Mouse (Mus musculus) common myeloid progenitor, adult 5-6 weeks (primary cell): ENCODE data around the gene Slco1c1. TPM values are rescaled to one million over a fixed set of nuclear protein-coding genes. Genes with fewer than 3 reads are reported as not detected.

Experiments used
- ATAC-seq: replicated peaks from 2 replicates; pipeline ENCODE4 v1.8.0; 2016; ENCODE audit warnings: low read depth, mild to moderate bottlenecking, moderate TSS enrichment, inconsistent platforms; ENCODE audit not compliant: poor library complexity, severe bottlenecking
- total RNA-seq: library from RNA; stranded (forward); fragments of 200-1000, 187-1606 nt; gene quantifications from 2 replicates; pipeline ENCODE4 v1.2.3, GENCODE M21; 2017

The Slco1c1 gene
- not detected in 2 replicates for total RNA-seq

- no peak for ATAC-seq
These were observed at the start of gene Slco1c1 for GRCm38 (mm10) chr6:141523747-141524640. TSS of gene Slco1c1 (plus strand) at chr6:141524368.

DNA sequence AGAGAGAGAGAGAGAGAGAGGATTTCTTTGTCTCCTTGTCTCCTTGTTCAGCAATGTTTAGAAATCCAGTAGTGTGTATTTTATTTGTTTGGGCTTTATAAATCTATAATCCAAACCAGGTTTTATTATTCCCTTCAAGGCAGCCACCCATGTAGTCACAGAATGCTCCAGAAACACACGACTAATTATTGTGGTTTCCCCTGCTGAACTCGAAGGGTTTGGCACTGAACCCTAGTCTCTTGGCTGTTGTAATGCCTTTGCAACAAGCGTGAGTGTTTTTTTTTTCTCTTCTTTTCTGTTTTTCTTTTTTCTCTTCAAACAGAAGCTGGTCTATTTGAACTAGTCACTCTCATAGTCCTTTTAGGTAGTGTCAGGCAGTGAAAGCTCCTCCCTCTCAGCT lies 49.5 kb upstream of the Slco1c1 start:
- no peak for ATAC-seq

DNA sequence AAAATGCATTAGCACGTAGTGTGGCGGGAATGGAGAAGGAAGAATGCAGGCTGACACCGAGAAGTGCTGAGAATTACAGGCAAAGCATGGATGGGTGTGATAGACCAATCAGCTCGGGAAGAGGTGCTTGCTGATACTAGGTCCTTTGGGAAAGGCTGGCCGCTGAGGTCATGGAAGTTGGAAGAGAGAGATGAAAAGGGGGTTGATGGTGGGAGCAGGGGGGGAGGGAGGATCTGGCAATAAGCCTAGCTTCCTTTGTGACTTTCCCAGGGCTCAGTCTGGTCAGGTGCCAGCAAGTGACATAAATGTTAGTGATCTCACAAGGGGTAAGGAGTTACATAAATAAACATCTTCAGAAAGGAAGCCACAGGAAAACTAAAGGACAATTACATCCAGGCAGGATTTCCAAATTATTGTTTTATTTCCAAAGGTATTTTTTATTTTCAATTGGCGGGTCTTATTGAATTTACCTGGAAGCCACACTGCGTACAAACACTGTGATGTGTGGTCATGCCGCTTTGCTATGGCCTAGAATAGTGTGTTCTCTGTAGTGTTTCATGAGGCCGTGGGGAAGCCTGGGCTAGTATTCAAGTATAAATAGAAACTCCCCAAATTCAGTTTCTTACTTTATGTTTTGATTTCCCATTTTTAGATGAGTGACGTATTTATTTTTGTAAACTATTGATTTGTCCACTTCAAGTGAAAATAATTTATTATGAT lies 38.7 kb upstream of the Slco1c1 start:
- ATAC-seq: no peak

GRCm38 (mm10) chr6:141487266-141487665 lies 36.9 kb upstream of the Slco1c1 start:
- 0 out of 2 replicates have a peak, but pooled peaks have one; percentile 31 for ATAC-seq

GRCm38 (mm10) chr6:141488619-141489018 lies 35.5 kb upstream of the Slco1c1 start:
- peak; percentile 83 for ATAC-seq

DNA sequence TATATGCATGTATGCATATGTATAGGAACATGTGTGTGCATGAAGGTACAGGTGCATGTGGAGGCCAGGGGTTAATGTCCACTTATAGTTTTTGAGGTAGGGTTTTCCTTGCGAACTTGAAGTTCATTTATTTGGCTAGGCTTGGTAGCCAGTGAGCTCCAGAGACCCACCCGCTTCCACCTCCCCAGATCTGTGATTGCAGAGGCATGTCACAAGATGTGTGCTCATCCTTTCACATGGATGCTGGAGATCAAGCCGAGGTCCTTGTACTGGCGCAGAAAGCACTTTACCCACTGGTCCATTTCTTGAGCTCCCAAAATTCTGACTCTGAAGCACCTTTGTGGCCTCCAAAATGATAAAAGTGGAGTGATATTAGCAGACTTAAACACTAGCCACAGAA lies 29.3 kb upstream of the Slco1c1 start:
- ATAC-seq: no peak

GRCm38 (mm10) chr6:141495634-141496418 lies 28.3 kb upstream of the Slco1c1 start:
- no peak for ATAC-seq

DNA sequence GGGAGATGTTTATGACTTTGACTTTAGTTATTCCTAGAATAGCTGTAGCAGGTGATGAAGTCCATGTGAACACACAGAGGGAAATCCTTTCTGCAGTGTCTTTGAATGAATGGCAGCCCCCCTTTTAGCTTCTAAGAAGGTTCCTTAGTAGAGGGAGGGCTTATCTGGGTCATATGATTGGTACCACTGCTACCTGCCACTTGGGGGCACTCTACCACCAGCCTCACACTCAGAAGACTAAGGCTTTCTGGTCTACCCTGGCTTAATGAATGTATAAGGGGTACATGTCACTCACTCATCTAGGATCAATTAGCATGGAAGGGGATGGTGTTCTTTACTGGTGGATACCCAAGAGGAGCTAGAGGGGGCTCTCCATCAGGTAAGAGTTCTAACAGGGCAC lies 24.7 kb upstream of the Slco1c1 start:
- ATAC-seq: 0 out of 2 replicates have a peak, but pooled peaks have one; percentile 42

DNA sequence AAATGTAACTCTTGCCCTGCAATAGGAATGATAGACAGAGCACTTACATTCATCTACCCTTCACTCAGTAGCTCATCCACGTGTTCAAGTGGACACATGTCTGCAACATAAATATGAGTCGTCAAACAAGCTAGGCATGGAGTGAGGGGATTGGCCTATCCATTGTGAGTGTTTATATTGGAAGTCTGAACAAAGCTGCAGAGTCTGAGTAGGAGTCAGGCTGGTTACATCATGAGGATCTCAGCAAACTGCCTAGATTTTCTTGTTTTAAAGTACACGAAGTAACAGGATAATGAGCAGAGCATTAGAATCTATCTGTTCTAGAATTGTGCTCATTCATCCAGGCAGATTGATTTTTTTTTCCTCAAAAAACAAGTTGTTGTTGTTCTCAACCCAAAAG lies 23.0 kb upstream of the Slco1c1 start:
- no peak for ATAC-seq

DNA sequence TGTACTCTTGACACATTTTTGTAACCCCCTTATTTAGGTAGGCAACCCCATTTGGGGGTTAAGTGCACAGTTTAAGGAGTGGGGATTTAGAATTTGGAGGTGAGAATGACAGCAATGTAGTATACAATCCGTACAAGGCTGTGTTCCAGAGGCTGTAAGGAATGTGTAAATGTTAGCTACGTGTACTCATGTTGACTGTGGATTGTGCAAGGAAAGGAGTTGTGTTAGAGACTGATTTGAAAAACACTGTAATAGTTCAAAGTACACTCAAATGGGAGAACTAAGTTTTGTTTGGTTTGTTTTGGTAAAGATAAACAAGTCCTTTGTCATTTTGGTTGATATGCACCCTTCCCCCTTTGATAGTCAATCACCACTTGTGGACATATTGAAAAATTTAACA lies 1.6 kb upstream of the Slco1c1 start:
- ATAC-seq: no peak

GRCm38 (mm10) chr6:141525787-141526186 lies 1.6 kb downstream of the Slco1c1 start:
- no peak for ATAC-seq

DNA sequence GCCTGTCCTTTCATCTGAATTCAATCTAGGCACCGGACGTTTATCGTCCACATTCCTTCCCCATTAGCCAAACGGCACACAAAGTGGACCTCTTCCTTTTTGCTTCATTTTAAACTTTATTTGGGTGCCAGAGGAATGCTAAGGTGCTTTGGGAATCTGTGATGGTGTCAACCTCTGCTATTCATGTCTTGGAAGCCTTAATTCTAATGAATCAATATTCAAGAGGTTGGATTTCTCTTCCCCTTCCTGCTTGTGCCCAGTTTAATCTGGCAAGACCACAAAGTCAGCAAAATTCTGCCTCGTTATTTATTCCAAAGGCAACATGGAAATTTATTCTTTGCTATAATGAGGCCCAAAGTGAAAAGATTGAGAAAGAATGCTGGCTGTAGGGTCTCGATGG lies 6.7 kb downstream of the Slco1c1 start:
- ATAC-seq: no peak

DNA sequence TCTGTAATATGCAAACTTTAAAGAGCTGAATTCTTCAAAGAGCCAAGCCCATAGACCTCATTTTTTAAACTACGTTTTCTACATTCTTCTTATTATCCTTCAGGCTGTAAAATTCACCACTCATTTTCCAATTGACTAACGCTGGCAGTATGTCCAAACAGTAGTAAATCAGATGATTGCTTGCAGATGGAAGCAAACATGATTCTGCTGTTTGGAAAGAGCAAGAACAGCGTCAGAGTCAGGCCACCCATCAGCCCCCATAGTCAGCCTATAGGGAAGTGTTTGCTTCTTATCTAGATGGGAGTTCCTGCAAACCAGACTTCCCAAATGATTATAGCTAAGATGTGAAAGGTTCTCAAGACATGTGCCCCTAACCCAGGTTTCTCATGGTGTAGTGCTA lies 13.1 kb downstream of the Slco1c1 start:
- no peak for ATAC-seq

DNA sequence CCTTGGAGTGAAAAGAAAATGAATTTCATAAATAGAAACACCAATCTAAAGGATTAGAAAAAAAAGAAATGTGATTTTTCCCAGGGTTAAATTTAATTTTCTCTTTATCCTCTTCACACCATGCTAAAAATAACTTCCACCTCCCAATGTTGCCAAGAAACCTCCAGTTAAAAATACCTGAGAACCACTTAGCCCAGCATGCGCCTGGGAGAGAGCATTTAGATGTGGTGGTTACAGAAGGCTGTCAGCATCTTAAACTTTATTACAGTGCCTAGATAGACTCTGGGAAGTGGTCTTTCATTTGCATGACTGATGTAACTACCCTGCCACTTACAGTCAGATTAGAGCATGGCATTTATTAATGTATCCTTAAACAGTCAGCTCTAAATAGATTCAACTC lies 17.0 kb downstream of the Slco1c1 start:
- ATAC-seq: no peak

GRCm38 (mm10) chr6:141543344-141543743 lies 19.2 kb downstream of the Slco1c1 start:
- ATAC-seq: no peak

- no peak for ATAC-seq
These were observed 34.0 kb downstream of the Slco1c1 start for GRCm38 (mm10) chr6:141558118-141558517.

DNA sequence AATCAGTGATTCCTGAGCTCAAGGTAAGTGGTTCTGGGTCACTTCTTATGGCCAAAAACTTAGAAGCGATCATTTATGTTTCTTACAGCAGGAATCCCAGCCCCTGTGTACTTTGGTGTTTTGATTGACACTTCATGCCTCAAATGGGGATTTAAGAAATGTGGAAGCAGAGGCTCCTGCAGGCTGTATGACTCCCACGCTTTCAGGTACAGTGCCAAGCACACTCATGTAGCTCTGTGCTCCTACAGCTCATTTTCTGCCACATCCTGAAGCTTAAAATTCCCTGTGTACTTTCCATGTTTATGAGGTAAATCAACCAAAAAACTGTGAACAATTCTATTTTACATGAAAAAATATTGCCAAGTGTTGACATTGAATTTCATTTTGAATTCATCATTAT lies 43.2 kb downstream of the Slco1c1 start:
- ATAC-seq: no peak

- no peak for ATAC-seq
These were observed 43.8 kb downstream of the Slco1c1 start for GRCm38 (mm10) chr6:141567852-141568558.

GRCm38 (mm10) chr6:141568559-141568946 lies 44.4 kb downstream of the Slco1c1 start:
- no peak for ATAC-seq

DNA sequence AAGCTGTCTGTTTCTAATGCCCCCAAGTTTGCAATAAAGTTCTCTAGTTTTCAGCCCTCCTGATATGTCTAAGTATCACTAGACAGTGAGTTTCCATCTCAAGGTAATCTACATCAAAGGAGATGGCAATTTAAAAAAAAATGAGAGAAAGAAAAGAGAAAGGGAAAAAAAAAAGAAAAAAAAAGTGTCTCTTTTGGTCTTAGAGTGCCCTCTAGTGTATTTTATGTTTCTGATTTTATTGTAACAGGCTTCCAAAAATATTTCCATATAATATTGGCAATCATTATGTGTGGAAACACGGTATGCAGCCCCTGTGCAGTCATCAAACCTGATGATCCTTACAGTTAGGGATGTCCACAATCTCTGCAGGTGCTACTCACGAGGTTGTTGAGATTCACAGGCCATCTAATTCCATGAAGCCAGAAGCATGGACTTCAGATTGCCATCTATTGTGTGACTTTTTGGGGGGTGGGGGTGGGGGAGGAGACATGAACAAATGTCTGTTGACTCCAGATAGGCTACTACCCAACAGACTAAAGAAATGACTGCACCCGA lies 52.6 kb downstream of the Slco1c1 start:
- no peak for ATAC-seq
